Mouse (Mus musculus): ENCODE data around the gene St8sia1. TPM values are rescaled to one million over a fixed set of nuclear protein-coding genes. Genes with fewer than 3 reads are reported as not detected.

Gene St8sia1
- polyA plus RNA-seq, 1 experiment from 2014 or later = 1.1 TPM

GRCm38 (mm10) chr6:142878744-142879701, 85.2 kb downstream of the St8sia1 start:
- Histone ChIP-seq H3K27me3 (ENCODE audit: control insufficient read depth, insufficient read depth, low read length) (no peaks in the 10 kb centered on the region), H3K9ac (replicated peaks; ENCODE audit: low read depth, low read length) (no peak overlapping the region), H3K4me1 (ENCODE audit: control insufficient read depth, insufficient read depth, low read length) (peaks cover 19% of the 10 kb centered on the region), H3K4me2 (replicated peaks; ENCODE audit: low read depth, low read length) (no peak overlapping the region), H3K9me3 (ENCODE audit: control insufficient read depth, low read depth, low read length) (no peaks in the 10 kb centered on the region), H3K27ac (ENCODE audit: low read length) (no peak overlapping the region; the same call in 1 of the 2 replicates), H3K4me3 (ENCODE audit: low read depth, low read length) (no peak overlapping the region), H3K36me3 (ENCODE audit: control insufficient read depth, insufficient read depth, low read length) (no peaks in the 10 kb centered on the region)
- peak; percentile 24; the same call in 1 of the 2 replicates for ATAC-seq (ENCODE audit: insufficient number of reproducible peaks, insufficient read depth, low FRiP score, low read depth)
- 18% methylated on average over 15 of the region's 15 CpGs for WGBS

DNA sequence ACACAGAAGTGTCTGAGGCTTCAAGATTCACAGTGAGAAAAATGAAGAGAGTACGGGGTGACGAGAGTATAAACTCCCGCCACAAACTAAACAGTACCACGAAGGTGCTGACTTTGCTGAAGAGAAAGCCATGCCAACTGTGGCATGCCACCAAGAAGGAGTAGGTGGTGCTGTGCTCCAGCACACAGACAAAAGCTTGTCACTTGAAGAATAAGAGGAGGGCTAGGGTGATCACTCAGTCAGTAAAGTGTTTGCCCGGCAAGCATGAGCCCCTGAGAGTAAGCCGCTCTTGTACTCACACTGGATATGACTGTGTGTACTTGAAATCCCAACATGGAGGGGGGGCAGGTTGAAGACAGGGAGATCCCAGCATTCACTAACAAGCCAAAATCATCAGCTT, 87.0 kb downstream of the St8sia1 start:
- Histone ChIP-seq H3K4me2 (replicated peaks; ENCODE audit: low read depth, low read length) (no peak overlapping the region), H3K4me3 (ENCODE audit: low read depth, low read length) (no peak overlapping the region), H3K36me3 (ENCODE audit: control insufficient read depth, insufficient read depth, low read length) (no peaks in the 10 kb centered on the region), H3K4me1 (ENCODE audit: control insufficient read depth, insufficient read depth, low read length) (peaks cover 19% of the 10 kb centered on the region), H3K27me3 (ENCODE audit: control insufficient read depth, insufficient read depth, low read length) (no peaks in the 10 kb centered on the region), H3K9me3 (ENCODE audit: control insufficient read depth, low read depth, low read length) (no peaks in the 10 kb centered on the region), H3K9ac (replicated peaks; ENCODE audit: low read depth, low read length) (no peak overlapping the region), H3K27ac (ENCODE audit: low read length) (no peak overlapping the region)
- WGBS = 46% methylated on average over 6 of the region's 6 CpGs
- ATAC-seq (ENCODE audit: insufficient number of reproducible peaks, insufficient read depth, low FRiP score, low read depth) = no peak

- H3K27me3 ChIP-seq (ENCODE audit: control insufficient read depth, insufficient read depth, low read length) = no peaks in the 10 kb centered on the region
- 17% methylated on average over 8 of the region's 8 CpGs for WGBS
- H3K36me3 ChIP-seq (ENCODE audit: control insufficient read depth, insufficient read depth, low read length) = no peaks in the 10 kb centered on the region
- H3K27ac ChIP-seq (ENCODE audit: low read length) = no peak overlapping the region
- H3K4me3 ChIP-seq (ENCODE audit: low read depth, low read length) = no peak overlapping the region
- H3K4me2 ChIP-seq (replicated peaks; ENCODE audit: low read depth, low read length) = no peak overlapping the region
- H3K9ac ChIP-seq (replicated peaks; ENCODE audit: low read depth, low read length) = no peak overlapping the region
- no peaks in the 10 kb centered on the region for H3K9me3 ChIP-seq (ENCODE audit: control insufficient read depth, low read depth, low read length)
- ATAC-seq (ENCODE audit: insufficient number of reproducible peaks, insufficient read depth, low FRiP score, low read depth) = no peak
- peaks cover 19% of the 10 kb centered on the region for H3K4me1 ChIP-seq (ENCODE audit: control insufficient read depth, insufficient read depth, low read length)
These were observed 87.9 kb downstream of the St8sia1 start for GRCm38 (mm10) chr6:142876279-142876899.

DNA sequence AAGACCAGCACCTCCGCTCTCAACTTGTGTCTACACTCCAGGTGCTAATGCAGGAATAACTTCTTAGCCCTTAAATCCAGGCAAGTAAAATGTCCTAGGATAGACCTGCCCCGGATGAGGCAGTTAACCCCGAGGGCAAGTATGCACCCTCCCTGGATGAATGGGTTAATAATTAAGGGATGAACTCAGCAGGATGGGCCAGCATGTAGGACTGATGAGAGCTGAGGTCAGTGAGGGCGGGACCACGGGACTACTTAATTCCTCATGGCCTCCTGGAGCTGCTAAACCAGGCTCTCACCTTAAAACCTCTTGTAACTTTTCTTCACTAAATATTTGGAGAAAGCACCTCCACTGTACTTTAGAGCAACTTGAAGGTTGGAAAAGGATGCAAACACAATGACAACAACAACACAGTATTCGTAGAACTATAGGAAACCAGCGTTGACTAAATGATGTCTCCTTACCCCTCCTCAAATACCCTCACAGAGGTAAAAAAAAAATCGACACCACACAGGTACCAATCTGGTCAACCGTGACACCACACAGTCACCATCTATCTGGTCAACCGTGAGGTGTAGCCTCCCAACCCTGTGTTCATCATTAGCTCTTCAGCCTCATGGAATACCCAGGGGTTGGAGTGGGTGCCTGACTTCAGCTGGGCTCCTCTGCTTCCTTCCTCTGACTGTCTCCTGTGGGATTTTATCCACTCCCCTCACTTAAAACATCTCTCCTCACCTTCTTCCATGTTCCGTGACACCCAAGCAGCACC, 90.3 kb downstream of the St8sia1 start:
- WGBS = 66% methylated on average over 11 of the region's 11 CpGs
- no peak for ATAC-seq (ENCODE audit: insufficient number of reproducible peaks, insufficient read depth, low FRiP score, low read depth)
- no peak overlapping the region for H3K4me2 ChIP-seq (replicated peaks; ENCODE audit: low read depth, low read length)
- H3K4me1 ChIP-seq (ENCODE audit: control insufficient read depth, insufficient read depth, low read length) = peaks cover 6% of the 10 kb centered on the region
- H3K27ac ChIP-seq (ENCODE audit: low read length) = no peak overlapping the region
- no peaks in the 10 kb centered on the region for H3K36me3 ChIP-seq (ENCODE audit: control insufficient read depth, insufficient read depth, low read length)
- no peak overlapping the region for H3K9ac ChIP-seq (replicated peaks; ENCODE audit: low read depth, low read length)
- H3K4me3 ChIP-seq (ENCODE audit: low read depth, low read length) = no peak overlapping the region
- H3K27me3 ChIP-seq (ENCODE audit: control insufficient read depth, insufficient read depth, low read length) = no peaks in the 10 kb centered on the region
- H3K9me3 ChIP-seq (ENCODE audit: control insufficient read depth, low read depth, low read length) = no peaks in the 10 kb centered on the region

- Histone ChIP-seq H3K36me3 (ENCODE audit: control insufficient read depth, insufficient read depth, low read length) (no peaks in the 10 kb centered on the region), H3K4me1 (ENCODE audit: control insufficient read depth, insufficient read depth, low read length) (no peaks in the 10 kb centered on the region), H3K4me2 (replicated peaks; ENCODE audit: low read depth, low read length) (no peak overlapping the region), H3K9ac (replicated peaks; ENCODE audit: low read depth, low read length) (no peak overlapping the region), H3K4me3 (ENCODE audit: low read depth, low read length) (no peak overlapping the region), H3K27me3 (ENCODE audit: control insufficient read depth, insufficient read depth, low read length) (no peaks in the 10 kb centered on the region), H3K27ac (ENCODE audit: low read length) (no peak overlapping the region), H3K9me3 (ENCODE audit: control insufficient read depth, low read depth, low read length) (no peaks in the 10 kb centered on the region)
- no peak for ATAC-seq (ENCODE audit: insufficient number of reproducible peaks, insufficient read depth, low FRiP score, low read depth)
- WGBS = 65% methylated on average over 7 of the region's 7 CpGs
These were observed 94.4 kb downstream of the St8sia1 start for GRCm38 (mm10) chr6:142869715-142870422.

- Histone ChIP-seq H3K4me3 (ENCODE audit: low read depth, low read length) (no peak overlapping the region), H3K36me3 (ENCODE audit: control insufficient read depth, insufficient read depth, low read length) (no peaks in the 10 kb centered on the region), H3K4me2 (replicated peaks; ENCODE audit: low read depth, low read length) (no peak overlapping the region), H3K27ac (ENCODE audit: low read length) (0 out of 2 replicates have a peak overlapping the region, but pooled peaks have one; percentile 45), H3K27me3 (ENCODE audit: control insufficient read depth, insufficient read depth, low read length) (no peaks in the 10 kb centered on the region), H3K9me3 (ENCODE audit: control insufficient read depth, low read depth, low read length) (no peaks in the 10 kb centered on the region), H3K4me1 (ENCODE audit: control insufficient read depth, insufficient read depth, low read length) (no peaks in the 10 kb centered on the region), H3K9ac (replicated peaks; ENCODE audit: low read depth, low read length) (no peak overlapping the region)
- WGBS = 16% methylated on average over 9 of the region's 9 CpGs
- ATAC-seq (ENCODE audit: insufficient number of reproducible peaks, insufficient read depth, low FRiP score, low read depth) = peak; percentile 18; the same call in 1 of the 2 replicates
These were observed 96.7 kb downstream of the St8sia1 start for GRCm38 (mm10) chr6:142867471-142868055.

GRCm38 (mm10) chr6:142867023-142867422, 97.2 kb downstream of the St8sia1 start:
- Histone ChIP-seq H3K4me1 (ENCODE audit: control insufficient read depth, insufficient read depth, low read length) (no peaks in the 10 kb centered on the region), H3K9me3 (ENCODE audit: control insufficient read depth, low read depth, low read length) (no peaks in the 10 kb centered on the region), H3K4me3 (ENCODE audit: low read depth, low read length) (no peak overlapping the region), H3K27ac (ENCODE audit: low read length) (no peak overlapping the region), H3K9ac (replicated peaks; ENCODE audit: low read depth, low read length) (no peak overlapping the region), H3K36me3 (ENCODE audit: control insufficient read depth, insufficient read depth, low read length) (no peaks in the 10 kb centered on the region), H3K27me3 (ENCODE audit: control insufficient read depth, insufficient read depth, low read length) (no peaks in the 10 kb centered on the region), H3K4me2 (replicated peaks; ENCODE audit: low read depth, low read length) (no peak overlapping the region)
- WGBS = 96% methylated on average over 2 of the region's 2 CpGs
- ATAC-seq (ENCODE audit: insufficient number of reproducible peaks, insufficient read depth, low FRiP score, low read depth) = no peak
